Mouse (Mus musculus): Measurements from ENCODE around the gene Xlr5b. TPM values are rescaled to one million over a fixed set of nuclear protein-coding genes. Genes with fewer than 3 reads are reported as not detected.
"Not testable (repeated sequence)": the region's sequence is repeated elsewhere in the genome, so short reads cannot be mapped to it uniquely, and the experiment has no call there.

The Xlr5b gene
- polyA plus RNA-seq (2012; ENCODE audit: insufficient read depth, insufficient read length, missing spikeins), result 1.3 TPM in 1 of 2 replicates, not detected in the other

DNA sequence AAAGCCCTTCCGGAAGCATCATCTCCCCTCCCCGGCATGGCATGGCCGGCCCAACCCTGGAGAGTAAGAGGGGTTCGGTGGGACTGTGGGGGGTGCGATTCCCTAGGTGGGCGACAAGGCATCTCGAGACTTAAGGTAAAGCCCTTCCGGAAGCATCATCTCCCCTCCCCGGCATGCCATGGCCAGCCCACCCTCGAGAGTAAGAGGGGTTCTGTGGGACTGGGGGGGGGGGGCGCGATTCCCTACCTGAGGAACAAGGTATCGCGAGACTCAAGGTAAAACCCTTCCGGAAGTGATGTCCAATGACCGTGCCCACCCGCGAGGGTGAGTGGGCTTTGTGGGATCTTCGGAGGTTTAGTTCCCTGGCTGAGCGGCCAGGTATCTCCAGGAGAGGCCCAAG lies at the start of gene Xlr5b:
TSS of gene Xlr5b (plus strand) at position 301 of the 400 bp plus-strand sequence.
- H3K27ac ChIP-seq (replicated peaks; ENCODE audit: low read depth, low read length); H3K4me1 ChIP-seq (ENCODE audit: control insufficient read depth, insufficient read depth, insufficient read length, low read length); H3K4me3 ChIP-seq (ENCODE audit: insufficient read depth, low read depth, low read length): not testable (repeated sequence)

DNA sequence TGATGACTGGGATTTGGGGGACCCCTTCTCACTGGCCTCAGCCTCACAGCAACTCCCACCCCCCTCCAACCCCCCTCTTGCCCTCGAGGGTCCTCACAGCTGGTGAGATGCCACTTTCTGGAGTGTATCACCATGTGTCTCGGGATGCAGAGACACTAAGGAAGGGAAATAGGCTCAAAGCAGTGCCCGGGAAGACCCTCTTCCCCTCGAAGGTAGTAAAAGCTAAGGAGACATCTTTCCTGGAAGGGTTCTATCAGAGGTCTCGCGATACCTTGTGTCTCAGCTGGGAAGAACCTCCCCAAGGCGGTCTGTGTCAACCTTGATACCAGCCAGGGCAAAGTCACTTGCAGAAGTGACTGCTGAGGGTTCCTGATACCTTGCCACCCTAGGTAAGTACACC lies 31.8 kb upstream of the Xlr5b start, which contains the start of gene Gm14685:
TSS of gene Gm14685 (plus strand) at position 301 of the 400 bp plus-strand sequence.
- not testable (repeated sequence) for H3K27ac ChIP-seq (replicated peaks; ENCODE audit: low read depth, low read length); H3K4me1 ChIP-seq (ENCODE audit: control insufficient read depth, insufficient read depth, insufficient read length, low read length); H3K4me3 ChIP-seq (ENCODE audit: insufficient read depth, low read depth, low read length)

DNA sequence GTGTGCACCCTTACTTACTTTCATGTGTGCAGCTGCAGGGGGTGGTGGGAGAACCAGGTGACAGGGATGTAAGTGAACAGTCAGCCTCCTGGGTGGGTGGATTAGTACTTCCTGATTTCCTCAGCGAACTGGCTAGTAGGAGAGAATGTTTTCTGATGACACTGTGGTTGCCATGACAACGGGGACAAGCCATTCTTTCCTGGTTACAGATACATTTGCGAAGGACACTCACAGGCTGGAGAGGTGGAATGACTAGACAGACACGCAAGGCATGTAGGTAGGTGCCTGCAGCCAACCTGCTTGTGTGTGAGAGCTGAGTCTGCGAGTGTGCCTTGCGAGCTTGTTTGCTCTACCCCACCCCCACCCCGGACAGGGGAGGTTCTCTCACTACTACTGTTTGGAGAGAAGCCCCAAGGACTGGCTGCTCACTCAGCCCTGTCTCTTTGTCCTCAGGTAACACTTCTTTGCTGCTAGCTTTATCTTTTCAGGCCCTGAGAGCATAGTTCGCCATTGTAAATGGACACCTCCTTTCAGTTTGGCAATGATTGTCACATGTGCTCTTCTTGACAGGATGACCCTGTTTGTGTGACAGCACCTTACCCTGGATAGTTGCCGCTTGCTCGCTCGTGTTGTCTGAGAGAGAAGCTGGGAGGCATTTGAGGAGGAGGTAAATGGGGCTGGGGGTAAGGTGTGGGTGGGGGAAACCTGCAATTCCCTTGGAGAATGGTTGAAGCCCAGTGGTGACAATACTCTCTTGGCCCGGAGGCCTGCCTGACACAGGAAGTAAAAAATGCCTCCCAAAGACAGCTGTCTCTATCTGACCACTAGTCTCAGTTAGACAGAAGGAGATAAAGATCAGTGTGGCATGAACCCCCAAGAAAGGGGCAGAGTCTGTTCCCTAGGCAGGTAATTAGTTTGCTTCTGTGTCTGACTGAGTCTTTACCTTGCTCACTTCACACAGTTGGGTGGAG lies 25.5 kb upstream of the Xlr5b start:
- H3K4me3 ChIP-seq (ENCODE audit: insufficient read depth, low read depth, low read length); H3K4me1 ChIP-seq (ENCODE audit: control insufficient read depth, insufficient read depth, insufficient read length, low read length); H3K27ac ChIP-seq (replicated peaks; ENCODE audit: low read depth, low read length): not testable (repeated sequence)

DNA sequence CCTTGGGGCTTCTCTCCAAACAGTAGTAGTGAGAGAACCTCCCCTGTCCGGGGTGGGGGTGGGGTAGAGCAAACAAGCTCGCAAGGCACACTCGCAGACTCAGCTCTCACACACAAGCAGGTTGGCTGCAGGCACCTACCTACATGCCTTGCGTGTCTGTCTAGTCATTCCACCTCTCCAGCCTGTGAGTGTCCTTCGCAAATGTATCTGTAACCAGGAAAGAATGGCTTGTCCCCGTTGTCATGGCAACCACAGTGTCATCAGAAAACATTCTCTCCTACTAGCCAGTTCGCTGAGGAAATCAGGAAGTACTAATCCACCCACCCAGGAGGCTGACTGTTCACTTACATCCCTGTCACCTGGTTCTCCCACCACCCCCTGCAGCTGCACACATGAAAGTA lies 5.4 kb upstream of the Xlr5b start:
- H3K4me3 ChIP-seq (ENCODE audit: insufficient read depth, low read depth, low read length); H3K4me1 ChIP-seq (ENCODE audit: control insufficient read depth, insufficient read depth, insufficient read length, low read length); H3K27ac ChIP-seq (replicated peaks; ENCODE audit: low read depth, low read length): not testable (repeated sequence)

DNA sequence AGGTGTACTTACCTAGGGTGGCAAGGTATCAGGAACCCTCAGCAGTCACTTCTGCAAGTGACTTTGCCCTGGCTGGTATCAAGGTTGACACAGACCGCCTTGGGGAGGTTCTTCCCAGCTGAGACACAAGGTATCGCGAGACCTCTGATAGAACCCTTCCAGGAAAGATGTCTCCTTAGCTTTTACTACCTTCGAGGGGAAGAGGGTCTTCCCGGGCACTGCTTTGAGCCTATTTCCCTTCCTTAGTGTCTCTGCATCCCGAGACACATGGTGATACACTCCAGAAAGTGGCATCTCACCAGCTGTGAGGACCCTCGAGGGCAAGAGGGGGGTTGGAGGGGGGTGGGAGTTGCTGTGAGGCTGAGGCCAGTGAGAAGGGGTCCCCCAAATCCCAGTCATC lies 754 bp downstream of the Xlr5b start, which contains the start of gene DXBay18:
TSS of gene DXBay18 (minus strand) at position 101 of the 400 bp plus-strand sequence.
- H3K27ac ChIP-seq (replicated peaks; ENCODE audit: low read depth, low read length); H3K4me3 ChIP-seq (ENCODE audit: insufficient read depth, low read depth, low read length); H3K4me1 ChIP-seq (ENCODE audit: control insufficient read depth, insufficient read depth, insufficient read length, low read length): not testable (repeated sequence)

DNA sequence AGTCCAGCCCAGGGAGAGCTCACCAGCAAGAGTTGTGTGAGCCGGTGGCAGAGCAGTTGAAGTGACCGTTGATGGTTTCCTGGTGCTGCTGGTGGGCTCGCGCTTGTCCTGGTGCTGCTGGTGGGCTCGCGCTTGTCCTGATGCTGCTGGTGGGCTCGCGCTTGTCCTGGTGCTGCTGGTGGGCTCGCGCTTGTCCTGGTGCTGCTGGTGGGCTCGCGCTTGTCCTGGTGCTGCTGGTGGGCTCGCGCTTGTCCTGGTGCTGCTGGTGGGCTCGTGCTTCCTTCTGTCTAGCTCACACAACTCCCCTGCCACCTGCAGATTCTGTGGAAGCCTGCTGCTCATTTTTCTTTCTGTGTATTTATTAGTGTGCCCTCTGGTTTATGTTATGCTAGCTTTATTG lies 28.3 kb downstream of the Xlr5b start, which contains the start of gene Spin2d:
TSS of gene Spin2d (minus strand) at position 101 of the 400 bp plus-strand sequence.
- H3K4me1 ChIP-seq (ENCODE audit: control insufficient read depth, insufficient read depth, insufficient read length, low read length); H3K4me3 ChIP-seq (ENCODE audit: insufficient read depth, low read depth, low read length); H3K27ac ChIP-seq (replicated peaks; ENCODE audit: low read depth, low read length): not testable (repeated sequence)

DNA sequence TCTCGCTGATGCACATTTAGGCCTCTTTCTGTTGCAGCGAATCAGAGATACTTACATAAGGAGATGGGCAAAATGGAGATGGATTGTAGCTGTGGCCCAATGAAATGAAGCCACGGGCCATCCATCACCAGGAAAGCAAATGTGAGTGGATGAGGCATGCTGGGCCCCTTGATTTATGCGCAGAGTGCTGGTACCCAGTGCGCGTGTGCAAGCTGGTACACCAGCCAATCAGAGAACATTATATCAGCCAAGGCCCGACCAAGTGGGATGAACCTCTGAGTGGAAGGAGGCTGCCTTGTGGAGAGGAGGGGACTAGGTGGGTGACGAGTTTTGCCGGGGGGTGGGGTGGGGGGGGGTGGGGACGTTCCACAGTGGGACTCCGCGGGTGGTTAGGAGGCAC lies 43.3 kb downstream of the Xlr5b start, which contains the start of gene Xlr3b:
TSS of gene Xlr3b (plus strand) at position 274 of the 400 bp plus-strand sequence.
- H3K27ac ChIP-seq (replicated peaks; ENCODE audit: low read depth, low read length); H3K4me1 ChIP-seq (ENCODE audit: control insufficient read depth, insufficient read depth, insufficient read length, low read length); H3K4me3 ChIP-seq (ENCODE audit: insufficient read depth, low read depth, low read length): not testable (repeated sequence)

Other genes starting within 250 kb of the Xlr5b start
- 40.1 and 42.6 TPM in 2 replicates for gene Cetn2, start 230.4 kb upstream of the Xlr5b start, polyA plus RNA-seq (2012; ENCODE audit: insufficient read depth, insufficient read length, missing spikeins)
- gene Nsdhl, start 230.2 kb upstream of the Xlr5b start, polyA plus RNA-seq (2012; ENCODE audit: insufficient read depth, insufficient read length, missing spikeins), result 81.7 and 105 TPM in 2 replicates
- gene Zfp185, start 161.5 kb upstream of the Xlr5b start, polyA plus RNA-seq (2012; ENCODE audit: insufficient read depth, insufficient read length, missing spikeins), result 6.0 and 7.1 TPM in 2 replicates
- not detected in 2 replicates for gene Pnma5, start 111.7 kb upstream of the Xlr5b start, polyA plus RNA-seq (2012; ENCODE audit: insufficient read depth, insufficient read length, missing spikeins)
- not detected in 2 replicates for gene Pnma3, start 84.0 kb upstream of the Xlr5b start, polyA plus RNA-seq (2012; ENCODE audit: insufficient read depth, insufficient read length, missing spikeins)
- gene Xlr4a, start 66.3 kb upstream of the Xlr5b start, polyA plus RNA-seq (2012; ENCODE audit: insufficient read depth, insufficient read length, missing spikeins), result 5.0 TPM in 1 of 2 replicates, not detected in the other
- 1.3 and 3.2 TPM in 2 replicates for gene Xlr3a, start 51.7 kb upstream of the Xlr5b start, polyA plus RNA-seq (2012; ENCODE audit: insufficient read depth, insufficient read length, missing spikeins)
- gene Gm14685, start 31.7 kb upstream of the Xlr5b start, polyA plus RNA-seq (2012; ENCODE audit: insufficient read depth, insufficient read length, missing spikeins), result not detected in 2 replicates
- 0.55 TPM in 1 of 2 replicates, not detected in the other for gene DXBay18, start 654 bp downstream of the Xlr5b start, polyA plus RNA-seq (2012; ENCODE audit: insufficient read depth, insufficient read length, missing spikeins)
- gene Spin2d, start 28.2 kb downstream of the Xlr5b start, polyA plus RNA-seq (2012; ENCODE audit: insufficient read depth, insufficient read length, missing spikeins), result not detected in 2 replicates
- 4.6 and 10.4 TPM in 2 replicates for gene Xlr3b, start 43.4 kb downstream of the Xlr5b start, polyA plus RNA-seq (2012; ENCODE audit: insufficient read depth, insufficient read length, missing spikeins)
- gene Xlr4b, start 65.5 kb downstream of the Xlr5b start, polyA plus RNA-seq (2012; ENCODE audit: insufficient read depth, insufficient read length, missing spikeins), result 3.8 TPM in 1 of 2 replicates, not detected in the other
- gene F8a, start 79.5 kb downstream of the Xlr5b start, polyA plus RNA-seq (2012; ENCODE audit: insufficient read depth, insufficient read length, missing spikeins), result 4.4 and 5.8 TPM in 2 replicates
- not detected in 2 replicates for gene Xlr4c, start 94.3 kb downstream of the Xlr5b start, polyA plus RNA-seq (2012; ENCODE audit: insufficient read depth, insufficient read length, missing spikeins)
- 1.9 TPM in 1 of 2 replicates, not detected in the other for gene Xlr3c, start 116.6 kb downstream of the Xlr5b start, polyA plus RNA-seq (2012; ENCODE audit: insufficient read depth, insufficient read length, missing spikeins)
- gene Xlr5a, start 144.2 kb downstream of the Xlr5b start, polyA plus RNA-seq (2012; ENCODE audit: insufficient read depth, insufficient read length, missing spikeins), result not detected in 2 replicates
- gene Xlr5c, start 144.2 kb downstream of the Xlr5b start, polyA plus RNA-seq (2012; ENCODE audit: insufficient read depth, insufficient read length, missing spikeins), result not detected in 2 replicates
- not detected in 2 replicates for gene Gm45015, start 188.0 kb downstream of the Xlr5b start, polyA plus RNA-seq (2012; ENCODE audit: insufficient read depth, insufficient read length, missing spikeins)
- 2.4 and 2.8 TPM in 2 replicates for gene Zfp275, start 193.8 kb downstream of the Xlr5b start, polyA plus RNA-seq (2012; ENCODE audit: insufficient read depth, insufficient read length, missing spikeins)
- not detected in 2 replicates for gene Gm18336, start 249.9 kb downstream of the Xlr5b start, polyA plus RNA-seq (2012; ENCODE audit: insufficient read depth, insufficient read length, missing spikeins)

All from brown adipose tissue, adult 24 weeks (tissue).